Mouse (Mus musculus) G1E (cell line): ENCODE measurements around the gene Rps19bp1.

Source experiments
- CTCF ChIP-seq: IDR thresholded peaks from 2 replicates; pipeline ENCODE4 v1.5.1; 2012; ENCODE audit warnings: low read depth, low read length, inconsistent platforms, mixed read lengths
- GATA1 ChIP-seq: IDR thresholded peaks from 2 replicates; pipeline ENCODE4 v1.6.1; 2012; ENCODE audit warnings: borderline replicate concordance, low read length, inconsistent platforms, mixed read lengths
- POLR2AphosphoS5 ChIP-seq: IDR thresholded peaks from 2 replicates; pipeline ENCODE4 v1.6.1; 2012; ENCODE audit warnings: low read depth, low read length, inconsistent platforms; ENCODE audit not compliant: insufficient replicate concordance
- TAL1 ChIP-seq: conservative IDR thresholded peaks from 2 replicates; pipeline ENCODE4 v1.6.1; 2012; ENCODE audit warnings: low read depth, low read length, inconsistent platforms, mixed read lengths

GRCm38 (mm10) chr15:80216480-80216820, 47.7 kb downstream of the Rps19bp1 start:
- no peak for TF ChIP-seq GATA1
- TF ChIP-seq CTCF = no peak
- TF ChIP-seq POLR2AphosphoS5 = no peak
- no peak for TF ChIP-seq TAL1
